Mouse (Mus musculus) adrenal gland, postnatal 25 days (tissue): ENCODE measurements at regions not wholly inside any gene's neighbourhood (a gene's known extent, or its start where the extent isn't known, plus 50 kb on each side); places are given as distances from the start of the nearest gene placed in this dataset.
"Not testable (repeated sequence)": the region's sequence is repeated elsewhere in the genome, so short reads cannot be mapped to it uniquely, and the experiment has no call there.

Source experiments
- DNase-seq: peaks from one replicate; pipeline ENCODE4 v3.0.0; 2021; ENCODE audit warnings: mixed read lengths
- microRNA-seq, 2 experiments: library from miRNA; unstranded; fragments of <30 nt; microRNA quantifications; one replicate each; pipeline ENCODE4 v1.2.0; 2021

GRCm38 (mm10) chr19:18033599-18033998 is 196.2 kb upstream of the Pcsk5 start:
- no peak for DNase-seq

- no peak for DNase-seq
These were observed 188.4 kb upstream of the Pcsk5 start for GRCm38 (mm10) chr19:18025877-18026276.

GRCm38 (mm10) chr19:18020351-18020750 is 182.9 kb upstream of the Pcsk5 start:
- DNase-seq: no peak

- DNase-seq: no peak
These were observed 177.9 kb upstream of the Pcsk5 start for GRCm38 (mm10) chr19:18015371-18015770.

- DNase-seq: no peak
These were observed 174.6 kb upstream of the Pcsk5 start for GRCm38 (mm10) chr19:18012029-18012428.

GRCm38 (mm10) chr19:17997561-17997960 is 160.1 kb upstream of the Pcsk5 start:
- no peak for DNase-seq

GRCm38 (mm10) chr19:17983416-17983815 is 146.0 kb upstream of the Pcsk5 start:
- no peak for DNase-seq

GRCm38 (mm10) chr19:17965566-17965965 is 128.1 kb upstream of the Pcsk5 start:
- no peak for DNase-seq

GRCm38 (mm10) chr19:17958440-17958839 is 121.0 kb upstream of the Pcsk5 start:
- DNase-seq: no peak

- no peak for DNase-seq
These were observed 95.2 kb upstream of the Pcsk5 start for GRCm38 (mm10) chr19:17932665-17933064.

GRCm38 (mm10) chr19:17927121-17927520 is 89.7 kb upstream of the Pcsk5 start:
- not testable (repeated sequence) for DNase-seq

GRCm38 (mm10) chr19:17907579-17907978 is 70.1 kb upstream of the Pcsk5 start:
- no peak for DNase-seq

GRCm38 (mm10) chr19:17904120-17904519 is 66.7 kb upstream of the Pcsk5 start:
- DNase-seq: no peak

GRCm38 (mm10) chr19:17892615-17893014 is 55.2 kb upstream of the Pcsk5 start:
- no peak for DNase-seq

Small RNAs in the stretch of these regions (microRNA-seq; reads per million reads assigned to microRNA genes)
- 0 reads per million in 2 experiments for gene Gm23061
